Mouse (Mus musculus) G1E (cell line): ENCODE measurements around the gene Tmem255b. TPM values are rescaled to one million over a fixed set of nuclear protein-coding genes. Genes with fewer than 3 reads are reported as not detected.

Experiments used
- ATAC-seq: 2 replicates; pipeline ENCODE4 v1.8.0; 2016; ENCODE audit warnings: mild to moderate bottlenecking; ENCODE audit not compliant: insufficient number of reproducible peaks, poor library complexity, low FRiP score, severe bottlenecking; ENCODE audit errors: extremely low read depth
- DNase-seq: peaks from one replicate; pipeline ENCODE4 v3.0.0; 2012; ENCODE audit warnings: low spot score
- H3K27me3 ChIP-seq: 2 replicates; pipeline ENCODE4 v1.6.1; 2012; ENCODE audit warnings: mild to moderate bottlenecking, low read length, inconsistent platforms; ENCODE audit not compliant: insufficient read depth
- H3K36me3 ChIP-seq: replicated peaks from 2 replicates; pipeline ENCODE3; 2012; ENCODE audit warnings: mild to moderate bottlenecking, inconsistent platforms
- H3K4me1 ChIP-seq: 2 replicates; pipeline ENCODE4 v1.6.1; 2012; ENCODE audit warnings: low read depth, low read length, inconsistent platforms, mixed read lengths; ENCODE audit not compliant: insufficient read depth
- H3K4me3 ChIP-seq: 2 replicates; pipeline ENCODE4 v1.5.1; 2012; ENCODE audit warnings: low read depth, mild to moderate bottlenecking, inconsistent platforms, low read length, moderate library complexity, mixed read lengths
- H3K9me3 ChIP-seq: replicated peaks from 2 replicates; pipeline ENCODE4 v1.6.1; 2012; ENCODE audit warnings: inconsistent platforms
- CTCF ChIP-seq: IDR thresholded peaks from 2 replicates; pipeline ENCODE4 v1.5.1; 2012; ENCODE audit warnings: low read depth, low read length, inconsistent platforms, mixed read lengths
- GATA1 ChIP-seq: IDR thresholded peaks from 2 replicates; pipeline ENCODE4 v1.6.1; 2012; ENCODE audit warnings: borderline replicate concordance, low read length, inconsistent platforms, mixed read lengths
- GATA2 ChIP-seq: IDR thresholded peaks from 2 replicates; pipeline ENCODE4 v1.6.1; 2012; ENCODE audit warnings: low read depth, low read length, inconsistent platforms, borderline replicate concordance
- POLR2AphosphoS5 ChIP-seq: IDR thresholded peaks from 2 replicates; pipeline ENCODE4 v1.6.1; 2012; ENCODE audit warnings: low read depth, low read length, inconsistent platforms; ENCODE audit not compliant: insufficient replicate concordance
- TAL1 ChIP-seq: conservative IDR thresholded peaks from 2 replicates; pipeline ENCODE4 v1.6.1; 2012; ENCODE audit warnings: low read depth, low read length, inconsistent platforms, mixed read lengths
- polyA plus RNA-seq: library from polyadenylated mRNA; stranded (reverse); fragments of >175 nt; gene quantifications from 2 replicates; pipeline ENCODE4 v1.2.3, GENCODE M21; 2012
- total RNA-seq, 2 experiments: library from RNA; stranded (forward) in 1 of 2; stranded (reverse) in 1 of 2; fragments of 200-1000 nt in 1 of 2; fragments of >200 nt in 1 of 2; fragmentation: Nextera tagmentation in 1 of 2; gene quantifications; 2 replicates each; pipeline ENCODE4 v1.2.3; 2014 to 2017

Tmem255b gene
- total RNA-seq (2014; fragmentation: Nextera tagmentation) = not detected in 2 replicates
- total RNA-seq (2017) = not detected in 2 replicates
- not detected in 2 replicates for polyA plus RNA-seq

GRCm38 (mm10) chr8:13434889-13435288 lies at the start of gene Tmem255b:
Gene Tmem255b (plus strand): TSS chr8:13435189.
- peaks cover 12% of the 10 kb centered on the region for H3K27me3 ChIP-seq
- ATAC-seq (no peak), DNase-seq (no peak)
- H3K9me3 ChIP-seq = no peaks in the 10 kb centered on the region
- no peaks in the 10 kb centered on the region for H3K4me1 ChIP-seq
- H3K36me3 ChIP-seq = no peaks in the 10 kb centered on the region
- TF ChIP-seq GATA1 (no peak), TAL1 (no peak), POLR2AphosphoS5 (no peak), GATA2 (no peak), CTCF (no peak)
- H3K4me3 ChIP-seq = no peak within 1 kb of the TSS

GRCm38 (mm10) chr8:13386366-13386765 lies 48.6 kb upstream of the Tmem255b start:
- H3K27me3 ChIP-seq = peaks cover 45% of the 10 kb centered on the region
- TF ChIP-seq POLR2AphosphoS5 = no peak
- no peak for TF ChIP-seq CTCF
- no peak for TF ChIP-seq GATA1
- TF ChIP-seq TAL1 = no peak
- no peak for TF ChIP-seq GATA2
- no peaks in the 10 kb centered on the region for H3K36me3 ChIP-seq
- H3K4me3 ChIP-seq = no peak overlapping the region
- no peaks in the 10 kb centered on the region for H3K9me3 ChIP-seq
- DNase-seq (no peak), ATAC-seq (no peak)
- H3K4me1 ChIP-seq = peaks cover 8% of the 10 kb centered on the region

GRCm38 (mm10) chr8:13387728-13388127 lies 47.3 kb upstream of the Tmem255b start:
- H3K9me3 ChIP-seq = no peaks in the 10 kb centered on the region
- ATAC-seq (peak; percentile 22; the same call in 1 of the 2 replicates), DNase-seq (no peak)
- no peaks in the 10 kb centered on the region for H3K36me3 ChIP-seq
- peaks cover 45% of the 10 kb centered on the region for H3K27me3 ChIP-seq
- TF ChIP-seq POLR2AphosphoS5 (no peak), GATA2 (no peak), TAL1 (no peak), GATA1 (no peak), CTCF (no peak)
- H3K4me3 ChIP-seq = no peak overlapping the region
- peaks cover 8% of the 10 kb centered on the region for H3K4me1 ChIP-seq

GRCm38 (mm10) chr8:13388744-13389143 lies 46.2 kb upstream of the Tmem255b start:
- H3K9me3 ChIP-seq = no peaks in the 10 kb centered on the region
- no peak for ATAC-seq
- peaks cover 51% of the 10 kb centered on the region for H3K27me3 ChIP-seq

GRCm38 (mm10) chr8:13393869-13394268 lies 41.1 kb upstream of the Tmem255b start:
- DNase-seq (no peak), ATAC-seq (no peak)
- Histone ChIP-seq H3K27me3 (peaks cover 42% of the 10 kb centered on the region), H3K4me3 (no peak overlapping the region), H3K9me3 (no peaks in the 10 kb centered on the region), H3K36me3 (no peaks in the 10 kb centered on the region), H3K4me1 (0 out of 2 replicates have a peak, but pooled peaks cover under 1% of the 10 kb centered on the region)
- TF ChIP-seq GATA1 (no peak), CTCF (no peak), POLR2AphosphoS5 (no peak), TAL1 (no peak), GATA2 (no peak)

More at GRCm38 (mm10) chr8:13388744-13389143, 46.2 kb upstream of the Tmem255b start:
- Histone ChIP-seq H3K4me3 (no peak overlapping the region), H3K4me1 (peaks cover 5% of the 10 kb centered on the region), H3K36me3 (no peaks in the 10 kb centered on the region)
- DNase-seq = no peak
- TF ChIP-seq TAL1 (no peak), CTCF (no peak), GATA1 (no peak), GATA2 (no peak), POLR2AphosphoS5 (no peak)

- no peak for ATAC-seq
- Histone ChIP-seq H3K9me3 (no peaks in the 10 kb centered on the region), H3K36me3 (no peaks in the 10 kb centered on the region), H3K27me3 (peaks cover 30% of the 10 kb centered on the region), H3K4me1 (no peaks in the 10 kb centered on the region), H3K4me3 (no peak within 1 kb of the TSS)
- no peak for DNase-seq
- TF ChIP-seq CTCF = no peak
- no peak for TF ChIP-seq POLR2AphosphoS5
- no peak for TF ChIP-seq TAL1
These were observed 38.3 kb upstream of the Tmem255b start, which contains the start of gene Atp4b for GRCm38 (mm10) chr8:13396725-13397124. Gene Atp4b (minus strand): TSS chr8:13396825.

- DNase-seq (no peak), ATAC-seq (no peak)
- Histone ChIP-seq H3K4me1 (no peaks in the 10 kb centered on the region), H3K9me3 (no peaks in the 10 kb centered on the region), H3K27me3 (peaks cover 36% of the 10 kb centered on the region), H3K4me3 (no peak overlapping the region), H3K36me3 (no peaks in the 10 kb centered on the region)
- TF ChIP-seq POLR2AphosphoS5 = no peak
- no peak for TF ChIP-seq TAL1
- TF ChIP-seq GATA2 = no peak
- no peak for TF ChIP-seq CTCF
- TF ChIP-seq GATA1 = no peak
These were observed 31.5 kb upstream of the Tmem255b start for GRCm38 (mm10) chr8:13403517-13403916.
